Mouse (Mus musculus) cerebellum, adult 9-10 months (tissue): ENCODE results near the gene Gm3633.
"Not testable (repeated sequence)": the region's sequence is repeated elsewhere in the genome, so short reads cannot be mapped to it uniquely, and the experiment has no call there.

Experiments used
- DNase-seq: peaks from one replicate; pipeline ENCODE4 v3.0.0; 2022

Gm3633 gene

GRCm38 (mm10) chr14:42641817-42642216, at the start of gene Gm3633:
TSS of gene Gm3633 (minus strand) at chr14:42641917.
- not testable (repeated sequence) for DNase-seq

GRCm38 (mm10) chr14:42655638-42656037, 13.9 kb upstream of the Gm3633 start, which contains the start of gene Gm10378:
TSS of gene Gm10378 (plus strand) at chr14:42655938.
- DNase-seq, result not testable (repeated sequence)

- not testable (repeated sequence) for DNase-seq
Observed at GRCm38 (mm10) chr14:42599782-42600181, 41.9 kb downstream of the Gm3633 start, which contains the start of gene Gm17124. TSS of gene Gm17124 (minus strand) at chr14:42599882.
